Mouse (Mus musculus): ENCODE results near the gene Elf1. TPM values are rescaled to one million over a fixed set of nuclear protein-coding genes. Genes with fewer than 3 reads are reported as not detected.

Elf1 gene
- 7.2 TPM in 2 replicates for total RNA-seq (2014; rRNA removed)
- polyA plus RNA-seq (2015; fragmentation: Nextera tagmentation; extraction: Ambion mirVana) = 2.1 and 2.2 TPM in 2 replicates

- DNase-seq (ENCODE audit: low spot score) = peak; percentile 91
- peak within 1 kb of the TSS; percentile 86 for H3K9ac ChIP-seq (replicated peaks; ENCODE audit: low read length, poor library complexity, severe bottlenecking)
- under 1% methylated on average over 88 of the region's 96 CpGs for WGBS
Observed at GRCm38 (mm10) chr14:79480624-79481338, at the start of gene Elf1. Gene Elf1, plus strand, starts transcription at chr14:79481194.

GRCm38 (mm10) chr14:79434068-79434467 lies 46.9 kb upstream of the Elf1 start:
- TF ChIP-seq CTCF (IDR thresholded peaks at IDR 0.05) = no peak
- Histone ChIP-seq H3K27me3 (ENCODE audit: insufficient read depth, low read length) (no peaks in the 10 kb centered on the region), H3K9ac (replicated peaks; ENCODE audit: low read length, poor library complexity, severe bottlenecking) (no peak overlapping the region), H3K4me3 (ENCODE audit: low read depth, low read length) (no peak overlapping the region), H3K36me3 (ENCODE audit: insufficient read depth, low read length) (no peaks in the 10 kb centered on the region), H3K4me2 (ENCODE audit: low read depth, low read length, poor library complexity, severe bottlenecking) (no peak overlapping the region), H3K9me3 (ENCODE audit: low read length) (no peaks in the 10 kb centered on the region), H3K27ac (ENCODE audit: low read depth, low read length) (no peak overlapping the region), H3K4me1 (ENCODE audit: insufficient read depth, low read length) (no peaks in the 10 kb centered on the region)
- ATAC-seq (ENCODE audit: low FRiP score) (no peak), DNase-seq (ENCODE audit: low spot score) (no peak)
- 88% methylated on average over 1 of the region's 1 CpGs for WGBS

More at GRCm38 (mm10) chr14:79480624-79481338, at the start of gene Elf1:
- no peak for TF ChIP-seq CTCF (IDR thresholded peaks at IDR 0.05)
- peak within 1 kb of the TSS; percentile 64 for H3K4me2 ChIP-seq (ENCODE audit: low read depth, low read length, poor library complexity, severe bottlenecking)
- H3K27ac ChIP-seq (ENCODE audit: low read depth, low read length) = peak within 1 kb of the TSS; percentile 100
- H3K4me1 ChIP-seq (ENCODE audit: insufficient read depth, low read length) = peaks cover 8% of the 10 kb centered on the region
- H3K27me3 ChIP-seq (ENCODE audit: insufficient read depth, low read length) = no peaks in the 10 kb centered on the region
- no peaks in the 10 kb centered on the region for H3K9me3 ChIP-seq (ENCODE audit: low read length)
- peaks cover 4% of the 10 kb centered on the region; the same call in 1 of the 2 replicates for H3K36me3 ChIP-seq (ENCODE audit: insufficient read depth, low read length)
- peak; percentile 85 for ATAC-seq (ENCODE audit: low FRiP score)
- peak within 1 kb of the TSS; percentile 97 for H3K4me3 ChIP-seq (ENCODE audit: low read depth, low read length)

GRCm38 (mm10) chr14:79440655-79441054 lies 40.3 kb upstream of the Elf1 start:
- DNase-seq (ENCODE audit: low spot score) = no peak
- no peak for TF ChIP-seq CTCF (IDR thresholded peaks at IDR 0.05)
- Histone ChIP-seq H3K9ac (replicated peaks; ENCODE audit: low read length, poor library complexity, severe bottlenecking) (no peak overlapping the region), H3K27me3 (ENCODE audit: insufficient read depth, low read length) (no peaks in the 10 kb centered on the region), H3K9me3 (ENCODE audit: low read length) (no peaks in the 10 kb centered on the region), H3K36me3 (ENCODE audit: insufficient read depth, low read length) (no peaks in the 10 kb centered on the region), H3K27ac (ENCODE audit: low read depth, low read length) (no peak overlapping the region), H3K4me3 (ENCODE audit: low read depth, low read length) (no peak overlapping the region), H3K4me2 (ENCODE audit: low read depth, low read length, poor library complexity, severe bottlenecking) (no peak overlapping the region), H3K4me1 (ENCODE audit: insufficient read depth, low read length) (peaks cover 3% of the 10 kb centered on the region; the same call in 1 of the 2 replicates)
- WGBS = 91% methylated on average over 2 of the region's 2 CpGs
- ATAC-seq (ENCODE audit: low FRiP score) = no peak

DNA sequence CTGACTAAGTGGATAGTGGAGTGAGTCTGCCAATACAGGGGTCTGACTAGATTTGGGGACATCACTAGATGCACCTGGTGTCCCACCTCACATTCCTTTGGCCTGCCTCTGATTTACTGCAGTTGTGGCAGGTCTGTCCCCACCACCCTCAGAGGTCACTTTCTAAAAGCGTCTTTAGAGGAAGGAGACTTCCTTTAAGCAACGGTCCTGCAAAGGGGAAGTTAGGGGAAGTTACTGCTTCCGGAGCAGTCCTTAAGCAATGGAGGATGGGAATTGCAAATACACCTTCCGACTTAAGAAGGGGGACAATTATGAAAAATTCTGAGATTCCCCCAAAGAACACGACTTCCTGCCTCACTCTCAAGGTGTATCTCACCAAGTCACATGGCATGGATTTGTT lies 39.6 kb upstream of the Elf1 start:
- no peak for TF ChIP-seq CTCF (IDR thresholded peaks at IDR 0.05)
- Histone ChIP-seq H3K9ac (replicated peaks; ENCODE audit: low read length, poor library complexity, severe bottlenecking) (no peak overlapping the region), H3K36me3 (ENCODE audit: insufficient read depth, low read length) (no peaks in the 10 kb centered on the region), H3K27me3 (ENCODE audit: insufficient read depth, low read length) (no peaks in the 10 kb centered on the region), H3K4me3 (ENCODE audit: low read depth, low read length) (no peak overlapping the region), H3K4me1 (ENCODE audit: insufficient read depth, low read length) (peaks cover 3% of the 10 kb centered on the region; the same call in 1 of the 2 replicates), H3K9me3 (ENCODE audit: low read length) (no peaks in the 10 kb centered on the region), H3K4me2 (ENCODE audit: low read depth, low read length, poor library complexity, severe bottlenecking) (no peak overlapping the region), H3K27ac (ENCODE audit: low read depth, low read length) (no peak overlapping the region)
- no peak for ATAC-seq (ENCODE audit: low FRiP score)
- DNase-seq (ENCODE audit: low spot score) = no peak
- WGBS = 85% methylated on average over 5 of the region's 5 CpGs

GRCm38 (mm10) chr14:79444601-79445000 lies 36.4 kb upstream of the Elf1 start:
- H3K4me3 ChIP-seq (ENCODE audit: low read depth, low read length) = peak overlapping the region; percentile 13
- no peak for TF ChIP-seq CTCF (IDR thresholded peaks at IDR 0.05)
- no peaks in the 10 kb centered on the region for H3K36me3 ChIP-seq (ENCODE audit: insufficient read depth, low read length)
- H3K27me3 ChIP-seq (ENCODE audit: insufficient read depth, low read length) = no peaks in the 10 kb centered on the region
- H3K9me3 ChIP-seq (ENCODE audit: low read length) = no peaks in the 10 kb centered on the region
- 49% methylated on average over 9 of the region's 9 CpGs for WGBS
- peak overlapping the region; percentile 37 for H3K4me2 ChIP-seq (ENCODE audit: low read depth, low read length, poor library complexity, severe bottlenecking)
- DNase-seq (ENCODE audit: low spot score) (no peak), ATAC-seq (ENCODE audit: low FRiP score) (peak; percentile 45)
- H3K4me1 ChIP-seq (ENCODE audit: insufficient read depth, low read length) = peaks cover 3% of the 10 kb centered on the region; the same call in 1 of the 2 replicates
- peak overlapping the region; percentile 83 for H3K27ac ChIP-seq (ENCODE audit: low read depth, low read length)
- H3K9ac ChIP-seq (replicated peaks; ENCODE audit: low read length, poor library complexity, severe bottlenecking) = 0 out of 2 replicates have a peak overlapping the region, but pooled peaks have one; percentile 36

GRCm38 (mm10) chr14:79445055-79445620 lies 35.9 kb upstream of the Elf1 start:
- H3K27me3 ChIP-seq (ENCODE audit: insufficient read depth, low read length) = no peaks in the 10 kb centered on the region
- 0 out of 2 replicates have a peak overlapping the region, but pooled peaks have one; percentile 36 for H3K9ac ChIP-seq (replicated peaks; ENCODE audit: low read length, poor library complexity, severe bottlenecking)
- H3K4me1 ChIP-seq (ENCODE audit: insufficient read depth, low read length) = peaks cover 3% of the 10 kb centered on the region; the same call in 1 of the 2 replicates
- H3K4me2 ChIP-seq (ENCODE audit: low read depth, low read length, poor library complexity, severe bottlenecking) = peak overlapping the region; percentile 37
- H3K36me3 ChIP-seq (ENCODE audit: insufficient read depth, low read length) = no peaks in the 10 kb centered on the region
- peak overlapping the region; percentile 13 for H3K4me3 ChIP-seq (ENCODE audit: low read depth, low read length)
- 10% methylated on average over 16 of the region's 16 CpGs for WGBS
- TF ChIP-seq CTCF (IDR thresholded peaks at IDR 0.05) = no peak
- DNase-seq (ENCODE audit: low spot score) (peak; percentile 83), ATAC-seq (ENCODE audit: low FRiP score) (peak; percentile 86)
- no peaks in the 10 kb centered on the region for H3K9me3 ChIP-seq (ENCODE audit: low read length)
- H3K27ac ChIP-seq (ENCODE audit: low read depth, low read length) = peak overlapping the region; percentile 83
